Mouse (Mus musculus) liver, embryonic 14.5 days (tissue): ENCODE data around the gene Isy1. TPM values are rescaled to one million over a fixed set of nuclear protein-coding genes. Genes with fewer than 3 reads are reported as not detected.

Source experiments
- ATAC-seq: fragments of 200-750 bp; cut with Nextera tagmentation; 2 replicates; pipeline ENCODE4 v1.8.0; 2017; ENCODE audit warnings: moderate number of reproducible peaks, mild to moderate bottlenecking, moderate library complexity; ENCODE audit not compliant: insufficient read depth
- DNase-seq, 3 experiments: peaks; one replicate each; pipeline ENCODE4 v3.0.0-alpha.2; 2012 to 2013; ENCODE audit warnings: low read depth in 3 of 3, low spot score in 3 of 3
- H3K27ac ChIP-seq: fragments of 300-500 bp; sonication (generic); 2 replicates; pipeline ENCODE4 v1.5.1; 2014; ENCODE audit warnings: moderate library complexity, mild to moderate bottlenecking, control low read depth, inconsistent platforms
- H3K27me3 ChIP-seq: fragments of 300-500 bp; sonication (generic); 2 replicates; pipeline ENCODE4 v1.6.1; 2014; ENCODE audit warnings: mild to moderate bottlenecking, low read length, moderate library complexity; ENCODE audit not compliant: control insufficient read depth, insufficient read depth
- H3K36me3 ChIP-seq: fragments of 300-500 bp; sonication (generic); replicated peaks from 2 replicates; pipeline ENCODE4 v1.6.1; 2014; ENCODE audit warnings: low read depth; ENCODE audit not compliant: control insufficient read depth, insufficient read depth
- H3K4me1 ChIP-seq, 2 experiments: fragments of 200-500 bp in 1 of 2; fragments of 300-500 bp in 1 of 2; sonication (generic) in 1 of 2; replicated peaks; 2 replicates each; pipeline ENCODE4 v1.6.1; 2012 to 2014; ENCODE audit warnings: antibody characterized with exemption in 1 of 2, inconsistent platforms in 1 of 2, low read length in 1 of 2; ENCODE audit not compliant: control insufficient read depth in 2 of 2, insufficient read depth in 2 of 2
- H3K4me2 ChIP-seq: fragments of 300-500 bp; sonication (generic); 2 replicates; pipeline ENCODE4 v1.6.1; 2014; ENCODE audit warnings: low read depth, mild to moderate bottlenecking, control low read depth, moderate library complexity
- H3K4me3 ChIP-seq, 2 experiments: fragments of 200-500 bp in 1 of 2; fragments of 300-500 bp in 1 of 2; sonication (generic) in 1 of 2; 2 replicates each; pipeline ENCODE4 v1.5.1; 2012 to 2014; ENCODE audit warnings: low read depth in 2 of 2, low read length in 2 of 2, mild to moderate bottlenecking in 2 of 2, control low read depth in 1 of 2, inconsistent platforms in 1 of 2, moderate library complexity in 1 of 2; ENCODE audit not compliant: insufficient read depth in 1 of 2
- H3K9ac ChIP-seq: fragments of 300-500 bp; sonication (generic); replicated peaks from 2 replicates; pipeline ENCODE4 v1.6.1; 2014; ENCODE audit warnings: mild to moderate bottlenecking, control low read depth, moderate library complexity
- H3K9me3 ChIP-seq: fragments of 300-500 bp; sonication (generic); 2 replicates; pipeline ENCODE4 v1.6.1; 2016; ENCODE audit warnings: low read length, mixed read lengths; ENCODE audit not compliant: control insufficient read depth
- CTCF ChIP-seq: IDR thresholded peaks from 2 replicates; pipeline ENCODE4 v1.5.1; 2016; ENCODE audit warnings: antibody characterized with exemption, low read depth, control low read depth
- EP300 ChIP-seq: IDR thresholded peaks from 2 replicates; pipeline ENCODE4 v1.6.1; 2016; ENCODE audit warnings: antibody characterized with exemption, low read depth
- WGBS: fragments of 180-500 bp; shearing (Covaris S2); extraction: QIAGEN DNeasy Blood & Tissue Kit; methylation state at CpG from one replicate; pipeline ENCODE4 v1.1.7; 2014; ENCODE audit not compliant: insufficient replicate concordance; 5-methylcytosine and 5-hydroxymethylcytosine counted together
- polyA plus RNA-seq, 2 experiments: library from polyadenylated mRNA; depleted of rRNA in 1 of 2; stranded (reverse) in 1 of 2; unstranded in 1 of 2; fragments of >200 nt; fragmentation: Nextera tagmentation in 1 of 2; extraction: Ambion mirVana in 1 of 2; gene quantifications; 2 replicates each; pipeline versions ENCODE4 v1.2.1 to v1.2.3; 2012 to 2014

Gene Isy1
- polyA plus RNA-seq, 2 experiments: 16.9 to 34.0 TPM

- Histone ChIP-seq H3K9ac (peak overlapping the region; percentile 95), H3K27me3 (no peaks in the 10 kb centered on the region), H3K4me2 (peak overlapping the region; percentile 86), H3K4me1 (peaks cover 32 to 38% of the 10 kb centered on the region in 2 experiments), H3K27ac (peak overlapping the region; percentile 89), H3K36me3 (peaks cover 10% of the 10 kb centered on the region), H3K4me3 (peak overlapping the region; percentile 81 to 85), H3K9me3 (no peaks in the 10 kb centered on the region)
- DNase-seq (no peak), ATAC-seq (no peak)
- TF ChIP-seq EP300 (no peak), CTCF (no peak)
- WGBS: 17% methylated on average over 6 of the region's 6 CpGs
These were observed 28.3 kb downstream of the Isy1 start for GRCm38 (mm10) chr6:87810311-87810710.

DNA sequence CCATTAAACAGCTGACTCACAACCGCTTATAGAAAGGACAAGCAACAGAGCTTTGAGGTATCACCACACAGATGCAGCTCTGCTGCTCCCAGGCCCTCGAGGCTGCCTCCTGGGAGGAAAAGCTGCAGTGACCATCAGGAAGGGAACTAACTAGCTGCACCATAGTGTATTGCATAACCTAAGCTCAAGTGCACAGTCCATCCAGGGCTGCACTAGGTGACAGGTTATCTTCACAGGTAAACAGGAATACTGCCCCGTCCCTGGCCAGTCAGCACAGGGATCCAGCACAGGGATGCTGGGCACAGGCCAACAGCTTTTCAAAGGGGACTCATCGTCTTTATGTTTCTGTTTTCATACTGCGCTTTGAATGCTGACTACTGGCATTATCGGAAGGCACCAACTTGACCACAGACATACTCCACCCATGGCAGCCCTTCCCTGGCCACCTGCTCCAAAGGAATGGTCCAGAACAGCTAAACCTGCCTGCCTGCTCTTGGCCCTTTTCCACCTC is 28.9 kb downstream of the Isy1 start:
- no peak; the same call in 1 of the 2 replicates for TF ChIP-seq CTCF
- TF ChIP-seq EP300: 0 out of 2 replicates have a peak, but pooled peaks have one; percentile 12
- Histone ChIP-seq H3K4me2 (peak overlapping the region; percentile 86), H3K4me3 (peak overlapping the region; percentile 81 to 85), H3K9me3 (no peaks in the 10 kb centered on the region), H3K4me1 (peaks cover 32 to 38% of the 10 kb centered on the region in 2 experiments), H3K27ac (peak overlapping the region; percentile 89), H3K36me3 (peaks cover 15% of the 10 kb centered on the region), H3K9ac (peak overlapping the region; percentile 95), H3K27me3 (no peaks in the 10 kb centered on the region)
- peak; percentile 11 for ATAC-seq
- DNase-seq: peak in 2 of 3 experiments; percentile 45 to 47
- WGBS: 24% methylated on average over 6 of the region's 6 CpGs

DNA sequence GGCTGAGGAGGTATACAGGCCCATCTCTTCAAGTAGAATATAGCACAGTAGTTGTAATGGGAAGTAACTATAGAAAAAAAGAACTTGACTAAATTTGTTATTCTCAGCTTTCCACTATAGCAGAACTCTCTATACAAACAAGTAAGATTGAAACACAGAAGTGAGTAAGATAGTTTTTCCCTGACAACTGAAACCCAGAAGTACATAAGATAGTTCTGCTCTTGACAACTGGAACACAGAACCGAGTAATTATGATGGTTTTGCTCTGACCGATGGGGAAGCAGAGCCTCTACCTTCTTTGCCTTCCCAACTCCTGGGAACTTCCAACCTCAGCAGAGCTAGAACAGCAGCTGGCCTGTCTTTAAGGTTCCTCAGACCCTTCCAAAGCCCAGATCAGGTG is 29.5 kb downstream of the Isy1 start:
- H3K27me3 ChIP-seq: no peaks in the 10 kb centered on the region
- H3K9me3 ChIP-seq: no peaks in the 10 kb centered on the region
- H3K4me1 ChIP-seq: peaks cover 32 to 38% of the 10 kb centered on the region in 2 experiments
- peak overlapping the region; percentile 89 for H3K27ac ChIP-seq
- peak overlapping the region; percentile 86 for H3K4me2 ChIP-seq
- peaks cover 21% of the 10 kb centered on the region for H3K36me3 ChIP-seq
- peak overlapping the region; percentile 95 for H3K9ac ChIP-seq
- DNase-seq: no peak
- H3K4me3 ChIP-seq: peak overlapping the region; percentile 81 to 85
- 61% methylated on average over 2 of the region's 2 CpGs for WGBS
- TF ChIP-seq CTCF (no peak), EP300 (no peak)
- no peak for ATAC-seq

DNA sequence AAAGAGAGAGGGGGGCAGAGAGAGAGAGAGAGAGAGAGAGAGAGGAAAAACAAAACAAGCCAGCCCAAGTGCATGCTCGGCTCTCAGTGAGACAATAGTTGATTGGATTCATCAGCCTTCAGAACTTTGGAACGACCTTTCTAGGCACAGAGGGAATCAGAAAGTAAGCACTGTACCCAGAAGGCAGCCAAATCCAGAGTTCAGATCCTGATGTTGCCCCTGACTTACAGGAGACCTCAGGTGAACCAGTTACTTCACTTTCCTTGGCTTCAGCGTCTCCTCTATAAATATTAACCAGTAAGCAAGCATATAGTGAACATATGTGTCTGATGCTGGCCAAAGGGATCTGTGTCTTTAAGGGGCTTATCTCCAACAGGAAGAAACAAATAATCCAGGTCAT is 30.1 kb downstream of the Isy1 start:
- Histone ChIP-seq H3K9ac (peak overlapping the region; percentile 95), H3K27ac (peak overlapping the region; percentile 89), H3K36me3 (peaks cover 21% of the 10 kb centered on the region), H3K4me2 (peak overlapping the region; percentile 86), H3K9me3 (no peaks in the 10 kb centered on the region), H3K4me1 (peaks cover 32 to 38% of the 10 kb centered on the region in 2 experiments), H3K4me3 (peak overlapping the region; percentile 81 to 85), H3K27me3 (no peaks in the 10 kb centered on the region)
- 49% methylated on average over 3 of the region's 3 CpGs for WGBS
- ATAC-seq (no peak), DNase-seq (no peak)
- TF ChIP-seq EP300: no peak
- TF ChIP-seq CTCF: no peak

GRCm38 (mm10) chr6:87807735-87808440 is 30.7 kb downstream of the Isy1 start:
- DNase-seq (peak in 1 of 3 experiments; percentile 48), ATAC-seq (no peak)
- Histone ChIP-seq H3K4me2 (peak overlapping the region; percentile 86), H3K36me3 (peaks cover 21% of the 10 kb centered on the region), H3K9me3 (no peaks in the 10 kb centered on the region), H3K9ac (peak overlapping the region; percentile 95), H3K27ac (peak overlapping the region; percentile 89), H3K4me3 (peak overlapping the region; percentile 81 to 85), H3K4me1 (peaks cover 32 to 38% of the 10 kb centered on the region in 2 experiments), H3K27me3 (no peaks in the 10 kb centered on the region)
- TF ChIP-seq EP300 (no peak; the same call in 1 of the 2 replicates), CTCF (no peak)
- 49% methylated on average over 4 of the region's 4 CpGs for WGBS
